Mouse (Mus musculus) hindbrain, embryonic 14.5 days (tissue): Measurements from ENCODE around the gene Cbl. TPM values are rescaled to one million over a fixed set of nuclear protein-coding genes. Genes with fewer than 3 reads are reported as not detected.
A peak's percentile ranks its signal among the peaks of the same experiment; 100 is the strongest.

Experiments used
- ATAC-seq: fragments of 200-750 bp; cut with Nextera tagmentation; 2 replicates; pipeline ENCODE4 v1.8.0; 2017; ENCODE audit warnings: moderate number of reproducible peaks, mild to moderate bottlenecking, moderate TSS enrichment, moderate library complexity; ENCODE audit not compliant: low FRiP score
- DNase-seq: peaks from one replicate; pipeline ENCODE4 v3.0.0-alpha.2; 2015; ENCODE audit warnings: low spot score
- H3K27ac ChIP-seq: fragments of 300-500 bp; sonication (generic); 2 replicates; pipeline ENCODE4 v1.5.1; 2014; ENCODE audit warnings: mild to moderate bottlenecking, moderate library complexity
- H3K27me3 ChIP-seq: fragments of 300-500 bp; sonication (generic); 2 replicates; pipeline ENCODE4 v1.6.1; 2014; ENCODE audit warnings: mild to moderate bottlenecking, low read length, mixed read lengths; ENCODE audit not compliant: control insufficient read depth, insufficient read depth
- H3K36me3 ChIP-seq: fragments of 300-500 bp; sonication (generic); replicated peaks from 2 replicates; pipeline ENCODE4 v1.6.1; 2014; ENCODE audit not compliant: control insufficient read depth, insufficient read depth
- H3K4me1 ChIP-seq: fragments of 300-500 bp; sonication (generic); replicated peaks from 2 replicates; pipeline ENCODE4 v1.6.1; 2014; ENCODE audit warnings: antibody characterized with exemption, low read length, mixed read lengths; ENCODE audit not compliant: control insufficient read depth, insufficient read depth
- H3K4me2 ChIP-seq: fragments of 300-500 bp; sonication (generic); replicated peaks from 2 replicates; pipeline ENCODE4 v1.6.1; 2014; ENCODE audit warnings: mild to moderate bottlenecking, moderate library complexity
- H3K4me3 ChIP-seq: fragments of 300-500 bp; sonication (generic); replicated peaks from 2 replicates; pipeline ENCODE4 v1.5.1; 2014; ENCODE audit warnings: mild to moderate bottlenecking, low read length
- H3K9ac ChIP-seq: fragments of 300-500 bp; sonication (generic); 2 replicates; pipeline ENCODE4 v1.6.1; 2014
- H3K9me3 ChIP-seq: fragments of 300-500 bp; sonication (generic); 2 replicates; pipeline ENCODE4 v1.6.1; 2016; ENCODE audit warnings: low read length; ENCODE audit not compliant: control insufficient read depth
- WGBS: fragments of 180-500 bp; shearing (Covaris S2); extraction: QIAGEN DNeasy Blood & Tissue Kit; methylation state at CpG from one replicate; pipeline ENCODE4 v1.1.7; 2014; 5-methylcytosine and 5-hydroxymethylcytosine counted together
- polyA plus RNA-seq: library from polyadenylated mRNA; unstranded; fragments of >200 nt; fragmentation: Nextera tagmentation; extraction: Ambion mirVana; gene quantifications from 2 replicates; pipeline ENCODE4 v1.2.1, GENCODE M21; 2014

Cbl gene
- polyA plus RNA-seq, 1 experiment from 2014 or later = 22.4 TPM

DNA sequence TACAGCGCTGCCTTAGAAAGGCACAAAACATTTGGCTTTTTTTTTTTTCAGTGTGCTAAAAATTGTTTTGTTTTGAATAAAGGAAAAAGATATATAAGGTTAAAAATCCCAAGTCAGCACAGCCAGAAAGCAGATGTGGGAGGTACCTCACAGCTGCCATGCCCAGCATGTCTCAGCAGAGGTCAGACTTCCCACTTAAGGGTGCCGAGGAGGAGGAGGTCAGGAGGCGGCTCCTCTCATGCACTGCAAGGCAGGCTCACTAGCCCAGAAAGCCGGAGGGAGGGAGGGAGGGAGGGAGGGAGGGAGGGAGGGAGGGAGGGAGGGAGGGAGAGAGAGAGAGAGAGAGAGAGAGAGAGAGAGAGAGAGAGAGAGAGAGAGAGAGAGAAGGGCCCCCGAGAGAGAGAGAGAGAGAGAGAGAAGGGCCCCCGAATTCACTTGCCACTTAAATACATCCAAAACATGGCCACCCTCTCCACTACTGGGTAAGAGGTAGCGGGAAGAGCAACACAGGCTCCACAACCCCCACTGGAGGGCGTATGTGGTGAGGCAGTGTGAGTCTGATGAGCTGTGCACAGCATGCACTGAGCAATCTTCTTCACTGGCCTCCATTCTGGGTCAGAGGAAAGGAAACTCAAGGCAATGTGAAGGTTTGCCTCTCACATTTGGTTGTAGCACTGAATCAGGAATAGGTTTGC, 89.7 kb downstream of the Cbl start:
- Histone ChIP-seq H3K9me3 (no peaks in the 10 kb centered on the region), H3K27ac (no peak overlapping the region), H3K4me2 (no peak overlapping the region), H3K36me3 (peaks cover 62% of the 10 kb centered on the region), H3K27me3 (no peaks in the 10 kb centered on the region), H3K4me3 (no peak overlapping the region), H3K9ac (no peak overlapping the region), H3K4me1 (no peaks in the 10 kb centered on the region)
- ATAC-seq (no peak), DNase-seq (no peak)
- WGBS = 29% methylated on average over 7 of the region's 8 CpGs

DNA sequence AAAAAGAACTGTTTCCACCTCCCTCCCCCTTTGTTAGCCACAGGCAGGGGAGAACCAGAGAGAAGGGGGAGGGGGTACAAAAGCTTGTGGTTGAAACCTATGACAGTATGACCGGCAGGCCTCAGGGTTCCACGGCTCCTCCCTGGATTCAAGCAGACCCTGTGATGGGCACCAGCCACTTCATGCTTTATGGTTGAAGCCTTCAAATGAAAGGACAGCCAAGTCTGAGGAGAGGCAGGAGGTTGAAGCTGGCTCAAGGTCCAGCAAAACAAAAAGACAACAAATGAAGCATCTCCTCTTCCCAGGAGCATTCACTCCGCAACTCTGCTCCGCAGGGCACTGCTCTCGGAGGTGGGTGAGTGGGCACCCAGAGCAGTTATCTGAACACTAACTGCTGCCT, 90.4 kb downstream of the Cbl start:
- DNase-seq (no peak), ATAC-seq (no peak)
- H3K36me3 ChIP-seq = peaks cover 55% of the 10 kb centered on the region
- no peak overlapping the region for H3K4me3 ChIP-seq
- 59% methylated on average over 5 of the region's 5 CpGs for WGBS
- H3K9me3 ChIP-seq = no peaks in the 10 kb centered on the region
- no peaks in the 10 kb centered on the region for H3K4me1 ChIP-seq
- H3K27ac ChIP-seq = no peak overlapping the region
- H3K27me3 ChIP-seq = no peaks in the 10 kb centered on the region
- H3K4me2 ChIP-seq = no peak overlapping the region
- H3K9ac ChIP-seq = no peak overlapping the region

- H3K4me1 ChIP-seq = no peaks in the 10 kb centered on the region
- WGBS = 62% methylated on average over 5 of the region's 5 CpGs
- ATAC-seq = no peak
- no peaks in the 10 kb centered on the region for H3K9me3 ChIP-seq
- no peak overlapping the region for H3K9ac ChIP-seq
- H3K27ac ChIP-seq = no peak overlapping the region
- H3K27me3 ChIP-seq = no peaks in the 10 kb centered on the region
- DNase-seq = no peak
- H3K4me3 ChIP-seq = no peak overlapping the region
- peaks cover 48% of the 10 kb centered on the region for H3K36me3 ChIP-seq
- no peak overlapping the region for H3K4me2 ChIP-seq
These were observed 91.9 kb downstream of the Cbl start for GRCm38 (mm10) chr9:44141951-44142350.

DNA sequence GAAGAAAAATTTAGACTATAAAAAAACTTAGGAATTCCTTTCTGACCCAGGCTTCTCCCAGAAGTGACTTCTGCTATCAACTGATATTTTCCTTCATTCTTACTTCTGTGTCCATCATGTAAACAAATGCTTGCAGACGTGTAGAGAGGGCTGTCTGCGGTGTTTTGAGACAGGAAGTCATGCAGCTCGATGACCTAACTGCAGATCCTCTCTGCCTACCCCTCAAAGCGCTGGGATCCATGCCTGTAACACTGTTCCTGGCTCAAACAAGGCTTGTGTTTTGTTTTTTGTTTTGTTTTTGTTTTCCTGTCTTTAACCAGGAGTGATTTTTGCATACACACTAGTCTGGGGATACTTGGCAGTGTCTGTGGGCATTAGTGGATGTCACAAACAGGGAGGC, 96.0 kb downstream of the Cbl start:
- no peak for ATAC-seq
- no peak overlapping the region for H3K27ac ChIP-seq
- no peaks in the 10 kb centered on the region for H3K9me3 ChIP-seq
- no peak overlapping the region for H3K9ac ChIP-seq
- H3K4me2 ChIP-seq = no peak overlapping the region
- H3K27me3 ChIP-seq = peaks cover 37% of the 10 kb centered on the region
- no peak for DNase-seq
- peaks cover 22% of the 10 kb centered on the region for H3K4me1 ChIP-seq
- 76% methylated on average over 4 of the region's 4 CpGs for WGBS
- H3K36me3 ChIP-seq = peaks cover 14% of the 10 kb centered on the region
- no peak overlapping the region for H3K4me3 ChIP-seq

DNA sequence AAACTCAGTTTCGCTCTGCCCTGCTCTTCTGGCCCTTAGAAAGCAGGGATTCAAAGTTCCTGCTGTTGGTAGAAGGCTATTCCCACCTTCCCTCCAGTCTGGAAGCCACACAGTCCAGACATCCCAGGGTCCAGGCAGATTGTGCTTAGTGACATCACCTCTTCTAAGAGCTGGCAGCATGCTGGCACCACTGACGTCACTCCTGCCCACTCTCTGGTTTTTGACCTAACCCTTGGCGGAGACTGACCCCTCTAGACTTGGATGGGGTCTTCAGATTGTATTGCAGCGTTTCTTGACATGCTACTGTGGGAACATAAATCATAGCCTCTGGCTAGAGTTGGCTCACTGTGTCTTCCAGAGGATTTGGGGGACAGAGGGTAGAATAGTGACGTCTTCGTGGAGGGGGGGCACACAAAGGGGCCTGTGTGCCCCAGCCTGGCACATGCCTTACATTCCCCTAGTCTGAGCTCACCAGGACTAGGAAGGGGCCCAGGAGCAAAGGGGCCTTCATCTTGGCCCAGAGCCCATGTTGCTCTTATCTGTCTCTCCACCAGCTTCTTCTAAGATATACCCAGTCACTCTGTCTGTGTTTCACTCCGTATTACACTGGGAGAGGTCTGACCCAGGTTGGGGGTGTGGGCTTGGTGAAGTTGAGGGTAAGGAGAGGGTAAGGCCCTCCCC, 98.0 kb downstream of the Cbl start:
- 58% methylated on average over 7 of the region's 7 CpGs for WGBS
- Histone ChIP-seq H3K9ac (0 out of 2 replicates have a peak overlapping the region, but pooled peaks have one; percentile 51), H3K4me1 (peaks cover 22% of the 10 kb centered on the region), H3K4me3 (peak overlapping the region; percentile 42), H3K9me3 (no peaks in the 10 kb centered on the region), H3K36me3 (no peaks in the 10 kb centered on the region), H3K27ac (no peak overlapping the region), H3K27me3 (peaks cover 55% of the 10 kb centered on the region), H3K4me2 (peak overlapping the region; percentile 84)
- ATAC-seq = peak; percentile 29; the same call in 1 of the 2 replicates
- DNase-seq = no peak

GRCm38 (mm10) chr9:44134851-44135730, 98.8 kb downstream of the Cbl start:
- Histone ChIP-seq H3K27me3 (peaks cover 56% of the 10 kb centered on the region), H3K36me3 (no peaks in the 10 kb centered on the region), H3K27ac (0 out of 2 replicates have a peak overlapping the region, but pooled peaks have one; percentile 21), H3K9me3 (no peaks in the 10 kb centered on the region), H3K9ac (peak overlapping the region; percentile 51), H3K4me1 (peaks cover 29% of the 10 kb centered on the region), H3K4me3 (peak overlapping the region; percentile 42), H3K4me2 (peak overlapping the region; percentile 84)
- DNase-seq (peak; percentile 50), ATAC-seq (no peak)
- WGBS = 2% methylated on average over 49 of the region's 49 CpGs

DNA sequence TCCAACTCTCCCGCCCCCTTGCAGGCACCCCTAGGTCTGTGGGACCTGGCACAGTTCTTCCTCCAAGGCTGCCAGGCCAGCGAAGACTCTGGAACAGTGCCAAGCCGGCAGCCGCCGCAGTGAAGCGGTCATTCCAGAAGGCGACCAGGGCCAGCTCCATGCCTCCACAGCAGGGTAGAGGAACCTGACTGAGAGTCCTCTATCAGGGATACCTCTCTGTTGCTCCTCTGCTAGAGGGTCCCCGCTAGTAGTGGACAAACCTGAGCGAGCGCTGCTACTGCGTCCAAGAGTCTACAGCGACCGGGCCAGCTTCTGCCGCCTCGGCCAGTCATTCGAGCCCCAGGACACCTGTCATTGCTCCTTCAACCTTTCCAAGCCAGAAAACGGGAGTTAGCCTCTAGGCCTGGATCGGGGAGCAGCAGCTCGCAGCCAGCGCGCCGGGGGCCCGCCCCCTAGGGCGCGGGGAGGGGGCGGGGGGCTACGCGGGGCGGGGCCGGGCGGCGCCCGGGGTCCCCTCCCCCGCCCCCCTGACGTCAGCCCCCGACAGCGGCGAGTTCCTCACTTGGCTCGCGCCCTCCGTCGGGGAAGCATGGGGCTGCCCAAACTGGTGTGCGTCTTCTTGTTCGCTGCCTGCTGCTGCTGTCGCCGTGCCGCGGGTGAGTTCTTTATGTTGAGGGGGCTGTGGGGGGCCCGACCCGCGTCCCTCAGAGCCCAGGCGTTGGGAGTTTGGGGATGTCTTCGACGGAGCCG, 99.6 kb downstream of the Cbl start, which contains the start of gene Mcam:
Mcam (plus strand) TSS at position 369 of the 750 bp plus-strand sequence.
- peak within 1 kb of the TSS; percentile 42 for H3K4me3 ChIP-seq
- peak; percentile 28; the same call in 1 of the 2 replicates for ATAC-seq
- H3K4me1 ChIP-seq = peaks cover 36% of the 10 kb centered on the region
- H3K27me3 ChIP-seq = peaks cover 62% of the 10 kb centered on the region
- no peaks in the 10 kb centered on the region for H3K36me3 ChIP-seq
- DNase-seq = peak; percentile 69
- no peaks in the 10 kb centered on the region for H3K9me3 ChIP-seq
- peak within 1 kb of the TSS; percentile 21; the same call in 1 of the 2 replicates for H3K27ac ChIP-seq
- peak within 1 kb of the TSS; percentile 84 for H3K4me2 ChIP-seq
- WGBS = under 1% methylated on average over 39 of the region's 55 CpGs
- peak within 1 kb of the TSS; percentile 51 for H3K9ac ChIP-seq

GRCm38 (mm10) chr9:44133287-44133686, 100.6 kb downstream of the Cbl start:
- Histone ChIP-seq H3K36me3 (no peaks in the 10 kb centered on the region), H3K4me1 (peaks cover 36% of the 10 kb centered on the region), H3K9me3 (no peaks in the 10 kb centered on the region), H3K4me2 (peak overlapping the region; percentile 84), H3K4me3 (0 out of 2 replicates have a peak overlapping the region, but pooled peaks have one; percentile 42), H3K9ac (no peak overlapping the region), H3K27ac (no peak overlapping the region), H3K27me3 (peaks cover 63% of the 10 kb centered on the region)
- 14% methylated on average over 2 of the region's 2 CpGs for WGBS
- ATAC-seq (no peak), DNase-seq (no peak)
